Mouse (Mus musculus): ENCODE measurements at regions not wholly inside any gene's neighbourhood (a gene's known extent, or its start where the extent isn't known, plus 50 kb on each side); places are given as distances from the start of the nearest gene placed in this dataset.

DNA sequence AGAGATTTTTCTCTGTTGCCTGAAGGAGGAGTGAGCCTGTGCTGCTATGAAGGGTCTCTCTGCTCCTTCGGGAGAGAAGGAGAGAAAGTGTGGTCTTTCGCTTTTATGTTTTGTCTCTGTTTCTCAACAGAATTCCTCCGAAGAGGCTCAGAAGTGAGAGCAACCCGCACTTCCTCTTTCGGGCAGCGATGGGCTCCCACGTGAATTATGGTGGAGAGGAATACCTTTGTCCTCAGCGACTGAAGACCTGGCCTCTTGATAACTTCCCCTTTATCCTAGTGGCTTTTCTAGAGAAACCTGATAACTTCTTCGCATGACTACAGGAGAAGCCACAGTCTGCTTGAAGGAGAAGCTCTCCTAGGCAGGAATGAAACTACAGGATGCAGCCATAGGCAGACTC is 216.4 kb downstream of the Bcl2l11 start:
- Histone ChIP-seq H3K9ac (no peak overlapping the region), H3K36me3 (ENCODE audit: poor library complexity, severe bottlenecking) (no peaks in the 10 kb centered on the region), H3K9me3 (replicated peaks) (no peaks in the 10 kb centered on the region), H3K27ac (no peak overlapping the region), H3K4me3 (no peak overlapping the region), H3K27me3 (no peaks in the 10 kb centered on the region; the same call in 1 of the 2 replicates), H3K4me2 (no peak overlapping the region), H3K4me1 (peaks cover 21% of the 10 kb centered on the region)
- WGBS: 89% methylated on average over 9 of the region's 9 CpGs
- ATAC-seq: no peak

DNA sequence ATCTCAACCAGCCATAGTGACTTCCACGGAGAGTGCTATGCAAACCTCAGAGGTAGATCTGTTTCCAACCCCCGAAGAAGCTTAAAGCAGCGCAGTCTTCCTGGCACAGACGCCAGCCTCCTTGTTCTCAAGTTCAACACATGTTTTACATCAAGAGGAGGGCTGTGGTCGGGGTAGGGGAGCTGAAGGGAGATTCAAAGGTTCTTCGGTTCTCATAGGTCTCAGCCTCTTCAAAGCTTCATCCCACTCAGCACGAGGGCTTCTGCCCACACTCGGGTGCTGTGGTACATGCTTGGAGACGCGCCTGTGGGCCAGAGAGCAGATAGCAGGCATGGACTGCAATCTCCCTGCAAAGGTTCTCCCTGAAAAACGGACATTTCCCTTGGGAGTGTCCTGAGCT is 219.7 kb downstream of the Bcl2l11 start:
- peaks cover 1% of the 10 kb centered on the region for H3K4me1 ChIP-seq
- ATAC-seq: no peak
- 83% methylated on average over 11 of the region's 11 CpGs for WGBS
- no peaks in the 10 kb centered on the region for H3K36me3 ChIP-seq (ENCODE audit: poor library complexity, severe bottlenecking)
- no peak overlapping the region for H3K9ac ChIP-seq
- no peaks in the 10 kb centered on the region for H3K9me3 ChIP-seq (replicated peaks)
- no peak overlapping the region for H3K4me2 ChIP-seq
- H3K27ac ChIP-seq: no peak overlapping the region
- H3K27me3 ChIP-seq: no peaks in the 10 kb centered on the region
- no peak overlapping the region for H3K4me3 ChIP-seq

DNA sequence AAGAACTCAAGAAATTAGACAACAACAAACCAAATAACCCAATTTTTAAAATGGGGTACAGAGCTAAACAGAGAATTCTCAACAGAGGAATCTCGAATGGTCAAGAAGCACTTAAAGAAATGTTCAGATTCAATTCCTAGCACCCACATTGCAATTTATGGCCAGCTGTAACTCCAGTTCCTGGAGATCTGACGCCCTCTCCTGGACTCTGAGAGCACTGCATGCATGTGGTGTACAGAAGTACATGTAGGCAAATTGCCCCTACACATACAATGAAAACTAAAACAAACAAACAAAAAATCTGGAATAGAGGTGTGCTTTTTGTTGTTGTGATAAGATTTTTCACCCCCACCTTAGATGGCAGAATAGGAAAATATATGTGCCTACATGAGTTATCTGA is 222.7 kb downstream of the Bcl2l11 start:
- no peak overlapping the region for H3K9ac ChIP-seq
- H3K27ac ChIP-seq: no peak overlapping the region
- H3K9me3 ChIP-seq (replicated peaks): no peaks in the 10 kb centered on the region
- H3K4me1 ChIP-seq: no peaks in the 10 kb centered on the region
- H3K36me3 ChIP-seq (ENCODE audit: poor library complexity, severe bottlenecking): no peaks in the 10 kb centered on the region
- no peak for ATAC-seq
- WGBS: 75% methylated on average over 2 of the region's 2 CpGs
- no peak overlapping the region for H3K4me3 ChIP-seq
- no peaks in the 10 kb centered on the region for H3K27me3 ChIP-seq
- H3K4me2 ChIP-seq: no peak overlapping the region

DNA sequence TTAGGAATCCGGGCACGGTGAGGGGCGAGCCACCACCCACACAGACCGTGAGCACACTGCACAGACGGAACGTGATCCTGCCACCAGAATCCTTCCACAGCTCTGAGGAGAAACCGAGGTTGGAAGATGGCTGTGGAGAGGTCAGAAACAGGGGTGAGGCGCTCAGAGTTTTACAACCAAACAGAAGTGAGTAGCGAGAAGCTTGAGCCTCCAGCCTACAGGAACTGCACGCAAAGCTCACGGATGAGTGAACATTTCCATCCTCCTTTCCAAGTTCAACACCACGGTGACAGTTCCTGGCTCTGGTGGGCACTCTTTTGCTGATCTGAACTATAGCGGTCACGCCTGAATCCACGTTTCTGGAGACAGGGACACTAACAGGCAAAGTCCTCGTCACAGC is 225.6 kb downstream of the Bcl2l11 start:
- no peaks in the 10 kb centered on the region for H3K27me3 ChIP-seq
- no peaks in the 10 kb centered on the region for H3K4me1 ChIP-seq
- ATAC-seq: no peak
- H3K27ac ChIP-seq: no peak overlapping the region
- H3K9ac ChIP-seq: no peak overlapping the region
- 91% methylated on average over 16 of the region's 16 CpGs for WGBS
- no peak overlapping the region for H3K4me2 ChIP-seq
- no peaks in the 10 kb centered on the region for H3K36me3 ChIP-seq (ENCODE audit: poor library complexity, severe bottlenecking)
- no peak overlapping the region for H3K4me3 ChIP-seq
- no peaks in the 10 kb centered on the region for H3K9me3 ChIP-seq (replicated peaks)

DNA sequence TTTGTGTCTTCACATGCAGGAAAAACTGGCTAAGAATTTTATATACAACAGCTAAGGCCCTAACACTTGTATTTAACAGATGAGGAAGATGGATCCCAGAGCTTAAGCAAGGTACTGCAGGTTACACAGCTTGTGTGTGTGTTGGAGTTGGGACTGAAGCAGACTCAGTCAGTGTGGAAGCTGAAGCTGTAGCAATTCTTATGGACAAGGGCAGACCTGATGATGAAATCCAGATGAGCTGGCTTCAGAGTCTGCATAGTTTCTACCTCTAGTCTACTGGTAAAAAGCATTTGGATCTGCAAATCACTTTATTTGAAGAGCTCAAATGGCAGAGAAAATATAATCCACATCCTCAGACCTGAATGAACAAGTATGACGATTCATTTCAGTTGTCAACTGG is 226.7 kb downstream of the Bcl2l11 start:
- H3K4me3 ChIP-seq: no peak overlapping the region
- 100% methylated on average over 1 of the region's 1 CpGs for WGBS
- no peaks in the 10 kb centered on the region for H3K4me1 ChIP-seq
- H3K36me3 ChIP-seq (ENCODE audit: poor library complexity, severe bottlenecking): no peaks in the 10 kb centered on the region
- no peak for ATAC-seq
- no peak overlapping the region for H3K27ac ChIP-seq
- no peak overlapping the region for H3K9ac ChIP-seq
- H3K9me3 ChIP-seq (replicated peaks): no peaks in the 10 kb centered on the region
- H3K27me3 ChIP-seq: no peaks in the 10 kb centered on the region
- no peak overlapping the region for H3K4me2 ChIP-seq

DNA sequence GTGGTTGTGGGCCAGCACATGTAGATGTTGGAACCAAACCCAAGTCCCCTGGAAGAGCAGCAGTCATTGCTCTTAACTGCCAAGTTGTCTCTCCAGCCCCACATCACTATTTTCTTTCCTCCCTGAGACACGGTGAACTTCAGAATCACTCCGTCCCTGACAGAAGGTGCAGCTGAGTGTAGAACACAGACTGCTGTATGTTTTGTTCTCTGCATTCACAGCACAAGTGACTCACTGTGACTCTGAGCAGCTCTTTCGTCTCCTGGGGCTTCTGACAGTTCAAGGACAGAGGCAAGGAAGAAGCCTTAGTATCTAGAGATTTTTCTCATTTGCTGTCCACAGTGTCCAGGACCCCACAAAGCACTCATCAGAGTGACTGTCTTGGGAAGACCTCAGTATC is 227.6 kb downstream of the Bcl2l11 start:
- no peak overlapping the region for H3K4me3 ChIP-seq
- H3K9me3 ChIP-seq (replicated peaks): no peaks in the 10 kb centered on the region
- no peaks in the 10 kb centered on the region for H3K36me3 ChIP-seq (ENCODE audit: poor library complexity, severe bottlenecking)
- no peaks in the 10 kb centered on the region for H3K4me1 ChIP-seq
- H3K4me2 ChIP-seq: no peak overlapping the region
- ATAC-seq: no peak
- H3K27me3 ChIP-seq: no peaks in the 10 kb centered on the region
- 87% methylated on average over 3 of the region's 3 CpGs for WGBS
- no peak overlapping the region for H3K27ac ChIP-seq
- no peak overlapping the region for H3K9ac ChIP-seq

DNA sequence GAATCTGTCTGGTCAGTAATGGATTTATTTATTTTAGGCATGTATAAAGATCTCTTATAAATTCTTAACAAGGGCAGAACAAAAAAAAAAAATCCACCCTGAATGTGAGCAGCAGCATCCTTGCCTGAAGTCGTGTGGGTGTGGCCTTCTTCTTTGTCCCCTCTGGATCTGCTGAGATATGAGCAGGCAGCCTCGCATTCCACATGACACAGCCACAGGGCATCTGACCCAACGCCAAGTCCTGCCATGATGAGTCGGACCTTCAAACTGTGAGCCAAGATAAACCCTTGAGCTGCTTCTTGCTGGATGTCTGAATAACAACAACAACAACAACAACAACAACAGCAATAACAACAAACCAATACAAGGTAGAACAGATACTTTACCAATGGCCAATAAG is 230.5 kb downstream of the Bcl2l11 start:
- 73% methylated on average over 4 of the region's 4 CpGs for WGBS
- H3K4me1 ChIP-seq: no peaks in the 10 kb centered on the region
- no peaks in the 10 kb centered on the region for H3K27me3 ChIP-seq
- H3K4me2 ChIP-seq: no peak overlapping the region
- H3K4me3 ChIP-seq: no peak overlapping the region
- H3K36me3 ChIP-seq (ENCODE audit: poor library complexity, severe bottlenecking): no peaks in the 10 kb centered on the region
- ATAC-seq: no peak
- no peak overlapping the region for H3K9ac ChIP-seq
- H3K9me3 ChIP-seq (replicated peaks): no peaks in the 10 kb centered on the region
- H3K27ac ChIP-seq: no peak overlapping the region

DNA sequence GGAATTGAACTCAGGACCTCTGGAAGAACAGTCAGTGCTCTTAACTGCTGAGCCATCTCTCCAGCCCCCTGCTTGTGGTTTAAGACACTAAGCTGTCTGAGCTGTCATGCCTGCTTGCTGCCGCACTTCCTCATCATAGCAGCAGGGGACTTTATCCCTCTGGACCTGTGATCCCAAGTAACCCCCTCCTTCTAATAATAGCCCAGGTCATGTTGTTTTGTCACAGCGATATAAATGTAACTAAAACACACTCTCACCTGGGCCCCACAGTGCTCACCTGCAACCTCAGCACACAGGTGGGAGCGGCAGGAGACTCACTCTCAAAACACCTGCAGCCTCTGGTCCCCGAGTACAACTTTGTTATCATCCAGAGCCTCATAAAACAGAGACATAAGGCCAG is 231.9 kb upstream of the Spdye4c start:
- no peaks in the 10 kb centered on the region for H3K27me3 ChIP-seq
- no peaks in the 10 kb centered on the region for H3K9me3 ChIP-seq (replicated peaks)
- WGBS: 79% methylated on average over 4 of the region's 4 CpGs
- no peak overlapping the region for H3K27ac ChIP-seq
- no peak overlapping the region for H3K9ac ChIP-seq
- no peak overlapping the region for H3K4me3 ChIP-seq
- no peak overlapping the region for H3K4me2 ChIP-seq
- no peaks in the 10 kb centered on the region for H3K36me3 ChIP-seq (ENCODE audit: poor library complexity, severe bottlenecking)
- no peak for ATAC-seq
- no peaks in the 10 kb centered on the region for H3K4me1 ChIP-seq

DNA sequence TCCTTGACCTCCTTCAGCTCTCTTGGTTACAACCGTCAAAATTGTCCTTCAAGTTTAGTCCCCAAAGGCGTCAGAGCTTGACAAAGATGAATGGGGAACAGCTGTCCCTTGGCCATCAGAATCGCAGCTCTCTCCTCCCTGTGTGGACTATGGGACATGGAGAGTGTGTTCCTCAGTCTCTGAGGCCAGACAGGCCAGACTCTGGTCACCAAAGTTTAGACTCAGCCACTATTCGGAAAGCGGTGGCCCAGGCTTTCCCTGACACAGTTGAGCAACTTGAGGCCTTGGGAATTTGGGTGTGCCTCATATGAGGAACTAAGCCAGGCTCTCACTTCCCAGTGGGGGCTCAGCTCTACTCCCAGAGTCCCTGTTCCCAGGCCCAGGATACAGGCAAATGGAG is 230.5 kb upstream of the Spdye4c start:
- no peaks in the 10 kb centered on the region for H3K9me3 ChIP-seq (replicated peaks)
- no peaks in the 10 kb centered on the region for H3K27me3 ChIP-seq
- H3K9ac ChIP-seq: no peak overlapping the region
- H3K4me2 ChIP-seq: no peak overlapping the region
- no peak overlapping the region for H3K27ac ChIP-seq
- WGBS: 92% methylated on average over 5 of the region's 5 CpGs
- no peaks in the 10 kb centered on the region for H3K36me3 ChIP-seq (ENCODE audit: poor library complexity, severe bottlenecking)
- no peak overlapping the region for H3K4me3 ChIP-seq
- H3K4me1 ChIP-seq: no peaks in the 10 kb centered on the region
- no peak for ATAC-seq

DNA sequence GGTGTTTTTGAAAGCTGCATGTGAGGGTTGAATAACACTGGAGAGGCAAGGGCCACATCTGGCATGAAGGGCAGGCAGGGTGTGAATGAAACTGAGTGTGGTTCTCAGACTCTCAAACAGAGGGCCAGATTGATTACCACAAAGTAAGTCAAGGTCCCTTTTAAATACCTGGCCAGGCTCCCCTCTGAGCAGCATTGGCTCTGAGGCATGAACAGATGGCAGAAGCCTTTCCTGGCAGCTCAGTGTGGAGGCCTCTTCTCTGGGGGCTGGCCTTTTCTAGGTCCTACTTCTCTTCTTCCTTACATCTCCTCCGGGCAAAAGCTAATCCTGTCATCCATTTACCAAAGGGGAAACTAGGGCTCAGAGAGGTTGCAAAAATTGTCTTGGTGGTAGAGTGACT is 229.6 kb upstream of the Spdye4c start:
- no peak overlapping the region for H3K27ac ChIP-seq
- H3K27me3 ChIP-seq: no peaks in the 10 kb centered on the region
- H3K9me3 ChIP-seq (replicated peaks): no peaks in the 10 kb centered on the region
- H3K4me3 ChIP-seq: no peak overlapping the region
- no peak overlapping the region for H3K9ac ChIP-seq
- H3K4me1 ChIP-seq: no peaks in the 10 kb centered on the region
- H3K4me2 ChIP-seq: no peak overlapping the region
- ATAC-seq: no peak
- no peaks in the 10 kb centered on the region for H3K36me3 ChIP-seq (ENCODE audit: poor library complexity, severe bottlenecking)
- 60% methylated on average over 1 of the region's 1 CpGs for WGBS

DNA sequence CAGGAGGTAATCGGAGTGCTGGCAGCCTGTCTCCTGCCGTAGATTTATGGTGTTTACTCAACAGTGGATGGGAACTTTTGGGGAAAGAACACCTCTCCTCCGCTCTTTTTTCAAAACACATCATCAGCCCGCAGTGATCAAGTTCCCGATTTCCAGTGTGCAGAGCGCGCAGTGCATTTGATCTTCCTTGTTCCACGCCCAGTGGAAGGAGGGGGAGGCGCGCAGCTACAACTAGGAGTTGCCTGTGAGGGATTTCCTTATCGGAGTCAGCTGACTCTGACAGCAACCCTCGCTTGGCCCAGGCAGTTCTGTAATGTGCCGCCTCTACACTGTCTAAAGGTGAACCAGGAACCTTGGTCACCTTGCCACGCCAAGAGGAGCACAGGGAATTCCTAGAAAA is 226.8 kb upstream of the Spdye4c start:
- no peaks in the 10 kb centered on the region for H3K9me3 ChIP-seq (replicated peaks)
- H3K27ac ChIP-seq: no peak overlapping the region
- no peak overlapping the region for H3K4me3 ChIP-seq
- H3K9ac ChIP-seq: no peak overlapping the region
- 80% methylated on average over 14 of the region's 14 CpGs for WGBS
- no peaks in the 10 kb centered on the region for H3K4me1 ChIP-seq
- no peak for ATAC-seq
- H3K36me3 ChIP-seq (ENCODE audit: poor library complexity, severe bottlenecking): no peaks in the 10 kb centered on the region
- no peak overlapping the region for H3K4me2 ChIP-seq
- H3K27me3 ChIP-seq: no peaks in the 10 kb centered on the region

DNA sequence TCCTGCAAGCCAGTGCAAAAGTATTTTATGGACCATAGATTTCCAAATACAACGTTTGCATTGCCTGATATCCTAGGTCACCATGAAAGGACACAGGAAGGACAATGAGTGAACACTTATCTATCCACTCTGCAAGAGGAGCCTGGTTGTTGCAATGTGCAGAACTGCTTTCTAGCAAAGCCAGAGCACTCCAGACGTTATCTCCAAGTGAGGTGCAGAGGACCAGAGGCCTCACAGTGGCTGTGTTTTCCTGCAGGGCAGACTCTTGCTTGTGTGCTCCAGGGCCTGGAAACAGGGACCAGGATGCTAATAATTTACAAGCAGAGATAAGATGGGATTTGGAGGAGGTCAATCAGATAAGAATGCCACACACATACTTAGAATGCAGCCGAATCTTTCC is 226.0 kb upstream of the Spdye4c start:
- no peak for ATAC-seq
- no peaks in the 10 kb centered on the region for H3K4me1 ChIP-seq
- H3K4me3 ChIP-seq: no peak overlapping the region
- no peak overlapping the region for H3K9ac ChIP-seq
- WGBS: 84% methylated on average over 3 of the region's 3 CpGs
- H3K4me2 ChIP-seq: no peak overlapping the region
- H3K36me3 ChIP-seq (ENCODE audit: poor library complexity, severe bottlenecking): no peaks in the 10 kb centered on the region
- H3K9me3 ChIP-seq (replicated peaks): no peaks in the 10 kb centered on the region
- H3K27ac ChIP-seq: no peak overlapping the region
- no peaks in the 10 kb centered on the region for H3K27me3 ChIP-seq

DNA sequence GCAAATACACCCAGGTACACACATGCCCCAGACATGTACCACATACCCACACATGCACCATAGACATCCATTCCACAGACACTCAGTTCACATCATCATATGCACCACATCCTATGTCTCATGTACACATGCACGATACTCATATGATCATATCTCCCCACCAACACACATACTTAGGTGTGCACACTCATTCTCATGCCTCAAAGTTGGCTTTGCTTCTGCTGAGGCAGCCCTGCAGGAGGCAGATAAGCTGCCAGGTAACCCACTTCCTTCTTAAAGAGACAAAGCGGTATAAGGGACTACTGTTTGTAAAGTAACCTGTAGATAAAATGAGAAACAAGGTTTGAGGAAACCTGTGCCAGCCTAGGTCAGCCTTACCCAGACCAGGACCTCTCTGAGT is 225.2 kb upstream of the Spdye4c start:
- no peaks in the 10 kb centered on the region for H3K9me3 ChIP-seq (replicated peaks)
- no peak for ATAC-seq
- H3K9ac ChIP-seq: no peak overlapping the region
- H3K4me2 ChIP-seq: no peak overlapping the region
- no peaks in the 10 kb centered on the region for H3K4me1 ChIP-seq
- no peaks in the 10 kb centered on the region for H3K36me3 ChIP-seq (ENCODE audit: poor library complexity, severe bottlenecking)
- WGBS: 93% methylated on average over 2 of the region's 2 CpGs
- no peak overlapping the region for H3K27ac ChIP-seq
- H3K4me3 ChIP-seq: no peak overlapping the region
- H3K27me3 ChIP-seq: no peaks in the 10 kb centered on the region
